Mouse (Mus musculus): ENCODE results near the gene Neurl3. TPM values are rescaled to one million over a fixed set of nuclear protein-coding genes. Genes with fewer than 3 reads are reported as not detected.

The Neurl3 gene
- total RNA-seq (2014; rRNA removed) (0.66 and 1.0 TPM in 2 replicates), polyA plus RNA-seq (2015; fragmentation: Nextera tagmentation; extraction: Ambion mirVana) (2.3 and 2.4 TPM in 2 replicates)

DNA sequence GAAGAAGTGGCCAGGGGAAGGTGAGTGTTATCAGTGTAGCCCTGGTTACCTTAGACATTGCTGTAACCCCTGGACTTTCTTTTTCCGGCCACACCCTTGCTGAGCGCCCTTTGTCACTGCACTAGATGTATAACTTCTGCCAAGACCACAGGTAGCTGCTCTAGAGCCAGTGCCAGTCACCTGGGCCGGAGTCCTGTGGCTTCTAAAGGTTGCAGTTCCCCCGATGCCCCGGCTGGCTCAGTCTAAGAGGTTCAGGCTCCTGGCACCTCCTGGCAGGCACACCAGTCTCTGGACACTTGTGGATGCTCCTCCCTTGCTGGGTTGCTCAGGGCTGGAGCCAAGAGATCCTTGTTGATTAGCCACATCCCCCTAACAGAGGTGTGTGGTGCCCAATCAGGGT is at the start of gene Neurl3:
TSS of gene Neurl3 (minus strand) at position 225 of the 400 bp plus-strand sequence.
- H3K4me1 ChIP-seq (ENCODE audit: insufficient read depth, low read length) = no peaks in the 10 kb centered on the region
- TF ChIP-seq CTCF (IDR thresholded peaks at IDR 0.05) = no peak
- no peaks in the 10 kb centered on the region for H3K27me3 ChIP-seq (ENCODE audit: insufficient read depth, low read length)
- no peaks in the 10 kb centered on the region for H3K9me3 ChIP-seq (ENCODE audit: low read length)
- ATAC-seq (ENCODE audit: low FRiP score) (no peak), DNase-seq (ENCODE audit: low spot score) (no peak)
- H3K4me2 ChIP-seq (ENCODE audit: low read depth, low read length, poor library complexity, severe bottlenecking) = no peak within 1 kb of the TSS
- H3K27ac ChIP-seq (ENCODE audit: low read depth, low read length) = no peak within 1 kb of the TSS
- H3K9ac ChIP-seq (replicated peaks; ENCODE audit: low read length, poor library complexity, severe bottlenecking) = no peak within 1 kb of the TSS
- H3K4me3 ChIP-seq (ENCODE audit: low read depth, low read length) = no peak within 1 kb of the TSS
- WGBS = 92% methylated on average over 5 of the region's 5 CpGs
- H3K36me3 ChIP-seq (ENCODE audit: insufficient read depth, low read length) = no peaks in the 10 kb centered on the region

DNA sequence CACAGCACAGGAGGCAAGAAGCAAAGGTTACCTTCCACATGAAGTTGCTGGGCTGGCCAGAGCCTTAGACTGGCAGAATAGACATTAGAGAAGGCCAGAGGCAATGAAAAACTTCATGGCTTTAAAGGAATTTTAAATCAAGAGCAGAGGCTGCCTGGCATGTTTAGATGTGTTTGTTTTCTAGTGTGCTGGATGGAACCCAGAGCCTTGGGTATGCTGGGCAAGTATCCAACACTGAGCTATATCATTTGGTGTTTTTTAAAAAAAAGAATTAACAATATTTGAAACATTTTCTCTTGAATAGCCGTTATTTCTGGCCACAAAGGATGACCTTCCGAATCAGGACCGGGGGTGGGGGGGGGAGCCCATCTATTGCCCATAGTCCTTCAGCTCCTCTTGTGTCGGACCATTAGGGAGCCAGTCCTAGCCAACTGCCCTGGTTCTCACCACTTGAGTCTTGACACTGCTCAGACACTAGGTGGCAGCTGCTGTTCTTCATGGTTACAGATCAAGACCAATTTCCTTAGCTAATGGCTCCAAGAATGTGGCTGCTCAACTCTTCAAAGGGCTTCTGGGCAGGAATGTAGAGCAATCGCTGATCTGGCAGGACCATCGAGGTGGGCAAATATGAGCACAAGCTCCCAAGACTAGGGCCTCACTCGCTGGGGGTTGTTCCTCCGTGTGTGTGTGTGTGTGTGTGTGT is 49.4 kb upstream of the Neurl3 start:
- H3K9me3 ChIP-seq (ENCODE audit: low read length) = no peaks in the 10 kb centered on the region
- H3K27me3 ChIP-seq (ENCODE audit: insufficient read depth, low read length) = no peaks in the 10 kb centered on the region
- H3K4me2 ChIP-seq (ENCODE audit: low read depth, low read length, poor library complexity, severe bottlenecking) = no peak overlapping the region
- H3K36me3 ChIP-seq (ENCODE audit: insufficient read depth, low read length) = peaks cover 12% of the 10 kb centered on the region; the same call in 1 of the 2 replicates
- H3K27ac ChIP-seq (ENCODE audit: low read depth, low read length) = no peak overlapping the region
- peak; percentile 79 for TF ChIP-seq CTCF (IDR thresholded peaks at IDR 0.05)
- no peaks in the 10 kb centered on the region for H3K4me1 ChIP-seq (ENCODE audit: insufficient read depth, low read length)
- DNase-seq (ENCODE audit: low spot score) = peak; percentile 80
- WGBS = 47% methylated on average over 8 of the region's 8 CpGs
- ATAC-seq (ENCODE audit: low FRiP score) = peak; percentile 52; the same call in 1 of the 2 replicates
- H3K4me3 ChIP-seq (ENCODE audit: low read depth, low read length) = no peak overlapping the region
- no peak overlapping the region for H3K9ac ChIP-seq (replicated peaks; ENCODE audit: low read length, poor library complexity, severe bottlenecking)

DNA sequence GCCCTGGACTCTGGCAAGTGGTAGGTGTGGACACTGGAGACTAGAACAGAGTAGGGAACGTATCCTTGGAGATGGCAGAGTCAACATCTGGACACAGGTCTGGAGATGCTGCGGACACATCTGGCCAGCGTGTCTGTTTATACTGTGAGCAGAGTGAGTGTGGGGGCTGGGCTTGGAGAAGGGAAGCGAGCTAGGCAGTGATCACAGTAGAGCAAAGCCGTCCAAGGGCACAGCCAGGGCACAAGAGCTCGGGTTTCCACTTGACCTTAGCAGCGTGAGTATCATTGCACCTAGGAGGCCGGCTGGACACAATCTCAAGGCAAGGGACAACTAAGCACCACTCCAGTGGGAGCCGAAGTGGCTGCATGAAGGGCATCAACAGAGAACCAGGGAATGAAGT is 48.6 kb upstream of the Neurl3 start:
- DNase-seq (ENCODE audit: low spot score) = no peak
- H3K27ac ChIP-seq (ENCODE audit: low read depth, low read length) = no peak overlapping the region
- TF ChIP-seq CTCF (IDR thresholded peaks at IDR 0.05) = no peak
- H3K4me2 ChIP-seq (ENCODE audit: low read depth, low read length, poor library complexity, severe bottlenecking) = no peak overlapping the region
- H3K27me3 ChIP-seq (ENCODE audit: insufficient read depth, low read length) = no peaks in the 10 kb centered on the region
- WGBS = 83% methylated on average over 9 of the region's 9 CpGs
- H3K9me3 ChIP-seq (ENCODE audit: low read length) = no peaks in the 10 kb centered on the region
- no peaks in the 10 kb centered on the region for H3K4me1 ChIP-seq (ENCODE audit: insufficient read depth, low read length)
- no peak overlapping the region for H3K4me3 ChIP-seq (ENCODE audit: low read depth, low read length)
- H3K9ac ChIP-seq (replicated peaks; ENCODE audit: low read length, poor library complexity, severe bottlenecking) = no peak overlapping the region
- H3K36me3 ChIP-seq (ENCODE audit: insufficient read depth, low read length) = peaks cover 12% of the 10 kb centered on the region; the same call in 1 of the 2 replicates
- ATAC-seq (ENCODE audit: low FRiP score) = no peak

- H3K4me3 ChIP-seq (ENCODE audit: low read depth, low read length) = no peak overlapping the region
- H3K4me1 ChIP-seq (ENCODE audit: insufficient read depth, low read length) = no peaks in the 10 kb centered on the region
- no peak overlapping the region for H3K27ac ChIP-seq (ENCODE audit: low read depth, low read length)
- no peak overlapping the region for H3K9ac ChIP-seq (replicated peaks; ENCODE audit: low read length, poor library complexity, severe bottlenecking)
- no peaks in the 10 kb centered on the region for H3K9me3 ChIP-seq (ENCODE audit: low read length)
- H3K27me3 ChIP-seq (ENCODE audit: insufficient read depth, low read length) = no peaks in the 10 kb centered on the region
- TF ChIP-seq CTCF (IDR thresholded peaks at IDR 0.05) = peak; percentile 51
- no peak overlapping the region for H3K4me2 ChIP-seq (ENCODE audit: low read depth, low read length, poor library complexity, severe bottlenecking)
- peaks cover 5% of the 10 kb centered on the region; the same call in 1 of the 2 replicates for H3K36me3 ChIP-seq (ENCODE audit: insufficient read depth, low read length)
- DNase-seq (ENCODE audit: low spot score) (no peak), ATAC-seq (ENCODE audit: low FRiP score) (no peak)
- WGBS = 78% methylated on average over 11 of the region's 11 CpGs
These were observed 47.5 kb upstream of the Neurl3 start for GRCm38 (mm10) chr1:36321829-36322573.

DNA sequence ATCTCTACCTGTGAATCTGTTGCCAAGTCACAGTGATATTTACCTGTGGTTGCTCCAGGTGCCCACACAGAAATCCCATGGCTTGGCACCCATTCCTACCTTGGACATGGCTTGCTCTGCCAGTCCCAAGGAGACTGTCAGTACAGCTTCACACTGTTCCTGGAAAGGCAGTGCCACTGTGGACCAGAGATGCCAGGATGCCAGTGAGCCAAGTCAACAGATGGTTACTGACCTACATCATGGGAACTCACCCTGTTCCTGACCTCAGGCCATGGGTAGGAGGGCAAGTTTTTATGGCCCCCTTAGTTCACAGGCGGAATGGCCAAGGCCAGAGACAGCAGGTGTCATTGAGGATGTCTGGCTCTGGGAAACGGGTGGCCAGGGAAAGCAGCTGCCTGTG is 46.7 kb upstream of the Neurl3 start:
- Histone ChIP-seq H3K27me3 (ENCODE audit: insufficient read depth, low read length) (no peaks in the 10 kb centered on the region), H3K36me3 (ENCODE audit: insufficient read depth, low read length) (peaks cover 5% of the 10 kb centered on the region; the same call in 1 of the 2 replicates), H3K4me2 (ENCODE audit: low read depth, low read length, poor library complexity, severe bottlenecking) (no peak overlapping the region), H3K4me1 (ENCODE audit: insufficient read depth, low read length) (no peaks in the 10 kb centered on the region), H3K4me3 (ENCODE audit: low read depth, low read length) (no peak overlapping the region), H3K9ac (replicated peaks; ENCODE audit: low read length, poor library complexity, severe bottlenecking) (no peak overlapping the region), H3K9me3 (ENCODE audit: low read length) (no peaks in the 10 kb centered on the region), H3K27ac (ENCODE audit: low read depth, low read length) (no peak overlapping the region)
- ATAC-seq (ENCODE audit: low FRiP score) = no peak
- no peak for DNase-seq (ENCODE audit: low spot score)
- TF ChIP-seq CTCF (IDR thresholded peaks at IDR 0.05) = no peak
- WGBS = 98% methylated on average over 2 of the region's 2 CpGs

GRCm38 (mm10) chr1:36315776-36316100 is 41.3 kb upstream of the Neurl3 start:
- WGBS = 91% methylated on average over 2 of the region's 2 CpGs
- Histone ChIP-seq H3K9me3 (ENCODE audit: low read length) (no peaks in the 10 kb centered on the region), H3K4me1 (ENCODE audit: insufficient read depth, low read length) (no peaks in the 10 kb centered on the region), H3K9ac (replicated peaks; ENCODE audit: low read length, poor library complexity, severe bottlenecking) (no peak overlapping the region), H3K4me2 (ENCODE audit: low read depth, low read length, poor library complexity, severe bottlenecking) (no peak overlapping the region), H3K27ac (ENCODE audit: low read depth, low read length) (no peak overlapping the region), H3K4me3 (ENCODE audit: low read depth, low read length) (no peak overlapping the region), H3K36me3 (ENCODE audit: insufficient read depth, low read length) (peaks cover 2% of the 10 kb centered on the region; the same call in 1 of the 2 replicates), H3K27me3 (ENCODE audit: insufficient read depth, low read length) (0 out of 2 replicates have a peak, but pooled peaks cover 4% of the 10 kb centered on the region)
- no peak for TF ChIP-seq CTCF (IDR thresholded peaks at IDR 0.05)
- DNase-seq (ENCODE audit: low spot score) (no peak), ATAC-seq (ENCODE audit: low FRiP score) (no peak)

All from midbrain, postnatal 0 days (tissue).